Mouse (Mus musculus) left cerebral cortex, adult 2 months (tissue): ENCODE results near the gene Btnl10. TPM values are rescaled to one million over a fixed set of nuclear protein-coding genes. Genes with fewer than 3 reads are reported as not detected.

Experiments used
- DNase-seq, 2 experiments: peaks; one replicate each; pipeline ENCODE4 v3.0.0; 2021 to 2022; ENCODE audit warnings: low spot score in 2 of 2, mixed read lengths in 1 of 2; ENCODE audit errors: extremely low spot score in 1 of 2
- H3K27ac ChIP-seq: fragments of 200-600 bp; 2 replicates; pipeline ENCODE4 v1.8.1; 2022
- H3K4me3 ChIP-seq: fragments of 200-600 bp; 2 replicates; pipeline ENCODE4 v1.8.1; 2022
- CTCF ChIP-seq: fragments of 200-600 bp; IDR thresholded peaks from 2 replicates; pipeline ENCODE4 v1.8.1; 2022; ENCODE audit warnings: antibody characterized with exemption, mild to moderate bottlenecking, moderate library complexity
- intact Hi-C: fragments of 180-260 bp; cut with DNase I; formaldehyde crosslinking; loops from one replicate; pipeline ENCODE4 v1.15.1; 2025
- total RNA-seq, 2 experiments: library from RNA; stranded (reverse); gene quantifications; 2 replicates each; pipeline ENCODE4 v1.2.3; 2021

Btnl10 gene
- total RNA-seq, 2 experiments from 2014 or later, result not detected

DNA sequence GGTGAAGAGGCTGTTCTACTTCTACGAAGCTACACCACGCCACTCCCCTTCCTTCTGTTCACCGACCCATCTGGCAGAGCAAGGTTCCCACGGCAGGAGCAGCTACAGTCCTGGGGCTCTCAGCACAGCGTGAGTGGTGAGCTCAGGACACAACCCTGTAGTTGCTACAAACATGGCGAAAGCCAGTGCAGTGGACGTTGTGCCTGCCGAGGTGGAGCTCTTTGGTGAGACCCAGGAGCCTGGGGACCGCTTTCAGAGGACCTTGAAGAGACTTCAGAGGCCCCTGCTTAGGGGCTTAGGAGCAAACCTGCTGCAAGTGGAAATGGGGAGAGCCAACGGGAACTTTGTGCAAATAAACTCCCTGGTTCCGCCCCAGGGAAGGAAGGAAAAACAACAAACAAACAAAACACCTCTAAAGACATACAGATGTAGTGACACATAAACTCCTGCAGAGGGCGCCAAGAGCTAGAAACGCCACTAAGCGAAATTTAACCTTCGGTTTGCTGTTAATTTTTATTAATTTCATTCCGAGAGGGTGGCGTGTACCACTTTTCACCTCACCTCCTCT is 3.2 kb upstream of the Btnl10 start:
- Histone ChIP-seq H3K27ac (no peak overlapping the region), H3K4me3 (peak overlapping the region; percentile 14; the same call in 1 of the 2 replicates)
- TF ChIP-seq CTCF, result peak; percentile 85
- intact Hi-C loops, result loop anchor here (5.0 kb wide), 1 partner anchor 383 kb away; no protein-coding TSS in a partner anchor
- DNase-seq, result no peak

DNA sequence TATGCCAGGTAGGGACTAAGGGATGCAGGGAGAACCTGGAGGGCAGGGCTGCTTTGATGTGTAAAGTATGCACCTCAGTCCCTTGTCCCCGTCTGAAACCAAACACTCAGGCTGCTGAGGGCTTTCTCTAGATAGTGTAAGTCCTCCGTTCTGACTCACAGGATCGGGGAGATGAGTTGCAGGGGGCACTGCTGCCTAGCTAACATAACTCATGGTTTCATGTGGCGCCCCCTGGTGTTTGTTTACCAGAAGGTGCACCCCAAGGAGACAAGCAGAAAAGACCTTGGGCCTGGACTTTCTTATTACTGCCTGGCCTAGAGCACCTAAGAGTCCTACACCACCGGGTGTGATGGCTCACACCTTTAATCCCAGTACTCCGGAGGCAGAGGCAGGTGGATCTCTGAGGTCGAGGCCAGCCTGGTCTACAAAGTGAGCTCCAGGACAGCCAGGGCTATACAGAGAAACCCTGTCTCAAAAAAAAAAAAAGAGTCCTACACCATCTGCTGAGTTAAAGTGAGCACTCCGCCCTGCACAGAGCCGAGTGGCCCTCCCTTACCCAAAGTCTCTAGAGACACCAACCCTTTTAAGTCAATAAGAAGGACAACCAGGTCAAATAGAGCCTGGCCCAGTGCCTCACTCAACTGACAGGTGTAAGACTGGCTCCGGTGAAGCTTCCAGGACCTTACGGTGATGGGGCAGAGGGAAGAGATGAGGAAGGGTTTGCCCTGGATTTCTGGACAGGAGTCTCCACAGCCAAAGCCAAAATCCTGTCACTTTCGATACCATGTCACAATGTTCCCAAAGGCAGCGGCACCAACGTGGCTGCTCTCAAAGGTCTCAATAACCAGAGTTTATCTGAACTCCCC is 596 bp upstream of the Btnl10 start:
- DNase-seq, result no peak
- H3K4me3 ChIP-seq, result no peak overlapping the region
- intact Hi-C loops, result loop anchor here (5.0 kb wide), 1 partner anchor 380 kb away; no protein-coding TSS in a partner anchor
- TF ChIP-seq CTCF, result peak; percentile 59
- no peak overlapping the region for H3K27ac ChIP-seq

DNA sequence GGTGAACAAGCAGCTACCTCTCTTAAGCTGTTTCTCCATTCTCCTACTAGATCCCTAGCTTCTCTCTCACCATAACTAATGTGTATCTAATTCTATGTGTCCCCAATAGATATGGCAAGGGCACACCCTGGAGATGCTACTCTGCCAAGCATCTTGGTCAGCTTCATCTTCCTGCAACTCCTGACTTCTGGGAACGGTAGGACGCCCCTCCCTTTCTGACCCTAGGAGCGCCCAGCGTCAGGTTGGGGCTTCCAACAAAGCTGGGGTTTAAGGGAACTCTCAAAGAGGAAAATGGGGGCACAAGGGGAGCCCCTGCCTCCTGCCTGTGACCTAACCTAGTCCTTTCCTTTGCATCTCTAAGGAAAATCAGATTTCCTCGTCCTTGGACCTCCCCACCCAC is 1.1 kb downstream of the Btnl10 start:
- intact Hi-C loops, result loop anchor here (5.0 kb wide), 1 partner anchor 379 kb away; no protein-coding TSS in a partner anchor
- no peak for TF ChIP-seq CTCF
- Histone ChIP-seq H3K4me3 (no peak overlapping the region), H3K27ac (no peak overlapping the region)
- no peak for DNase-seq

DNA sequence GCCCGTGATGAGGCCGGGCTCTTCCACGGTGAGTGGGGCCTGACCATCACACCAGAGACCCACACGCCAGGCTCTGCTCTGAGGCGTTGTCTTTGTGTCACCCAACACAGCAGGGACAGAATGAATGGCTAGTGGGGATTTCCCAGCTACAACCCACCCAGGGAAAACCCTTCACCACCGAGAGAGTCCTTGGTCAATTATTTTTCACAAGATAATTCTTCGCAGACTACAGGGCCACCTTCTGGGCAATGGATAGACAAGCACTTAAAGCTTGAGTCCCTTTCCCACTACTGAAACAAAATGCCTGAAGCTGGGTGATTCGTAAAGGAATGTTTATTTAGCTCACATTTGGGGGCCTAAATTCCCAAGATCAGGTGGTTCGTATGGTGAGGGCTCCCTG is 4.7 kb downstream of the Btnl10 start:
- no peak for DNase-seq
- no peak for TF ChIP-seq CTCF
- intact Hi-C loops, result no loop called here
- H3K27ac ChIP-seq, result no peak overlapping the region
- H3K4me3 ChIP-seq, result no peak overlapping the region

DNA sequence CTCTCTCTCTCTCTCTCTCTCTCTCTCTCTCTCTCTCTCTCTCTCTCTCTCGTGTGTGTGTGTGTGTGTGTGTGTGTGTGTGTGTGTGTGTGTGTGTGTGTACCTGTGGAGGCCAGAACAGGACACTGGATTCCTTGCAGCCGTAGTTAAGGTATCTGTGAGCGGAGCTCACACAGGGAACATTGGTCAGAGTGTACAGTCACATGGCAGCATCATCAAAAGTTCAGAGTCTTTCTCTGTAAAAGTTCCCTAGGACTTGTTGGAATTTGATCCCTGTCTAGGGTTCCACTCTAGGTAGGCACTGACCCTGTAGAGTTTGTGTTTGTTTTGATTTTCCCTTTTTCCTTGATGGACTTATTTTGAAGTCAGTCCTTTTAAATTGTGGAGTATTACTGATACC is 8.9 kb downstream of the Btnl10 start:
- H3K4me3 ChIP-seq, result no peak overlapping the region

DNA sequence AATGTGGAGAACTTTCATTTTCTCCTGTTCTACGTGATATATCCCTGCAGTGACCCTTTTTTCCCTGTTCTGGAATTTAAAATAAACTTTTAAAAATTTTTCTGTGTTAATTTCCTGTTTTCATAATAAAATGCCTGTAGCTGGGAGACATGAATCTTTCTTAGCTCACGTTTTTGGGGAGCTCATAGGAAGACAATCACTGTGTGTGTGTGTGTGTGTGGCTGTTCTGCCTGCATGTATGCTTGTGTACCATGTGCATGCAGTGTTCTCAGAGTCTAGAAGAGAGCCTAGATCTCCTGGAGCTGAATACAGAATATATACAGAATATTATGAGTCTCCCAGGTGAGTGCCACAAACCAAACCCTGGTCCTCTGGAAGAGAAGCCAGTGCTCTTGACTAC is 9.3 kb downstream of the Btnl10 start:
- intact Hi-C loops, result no loop called here

More for the DNA sequence above, 8.9 kb downstream of the Btnl10 start:
- H3K27ac ChIP-seq, result no peak overlapping the region
- intact Hi-C loops, result no loop called here
- TF ChIP-seq CTCF, result no peak
- DNase-seq, result no peak

DNA sequence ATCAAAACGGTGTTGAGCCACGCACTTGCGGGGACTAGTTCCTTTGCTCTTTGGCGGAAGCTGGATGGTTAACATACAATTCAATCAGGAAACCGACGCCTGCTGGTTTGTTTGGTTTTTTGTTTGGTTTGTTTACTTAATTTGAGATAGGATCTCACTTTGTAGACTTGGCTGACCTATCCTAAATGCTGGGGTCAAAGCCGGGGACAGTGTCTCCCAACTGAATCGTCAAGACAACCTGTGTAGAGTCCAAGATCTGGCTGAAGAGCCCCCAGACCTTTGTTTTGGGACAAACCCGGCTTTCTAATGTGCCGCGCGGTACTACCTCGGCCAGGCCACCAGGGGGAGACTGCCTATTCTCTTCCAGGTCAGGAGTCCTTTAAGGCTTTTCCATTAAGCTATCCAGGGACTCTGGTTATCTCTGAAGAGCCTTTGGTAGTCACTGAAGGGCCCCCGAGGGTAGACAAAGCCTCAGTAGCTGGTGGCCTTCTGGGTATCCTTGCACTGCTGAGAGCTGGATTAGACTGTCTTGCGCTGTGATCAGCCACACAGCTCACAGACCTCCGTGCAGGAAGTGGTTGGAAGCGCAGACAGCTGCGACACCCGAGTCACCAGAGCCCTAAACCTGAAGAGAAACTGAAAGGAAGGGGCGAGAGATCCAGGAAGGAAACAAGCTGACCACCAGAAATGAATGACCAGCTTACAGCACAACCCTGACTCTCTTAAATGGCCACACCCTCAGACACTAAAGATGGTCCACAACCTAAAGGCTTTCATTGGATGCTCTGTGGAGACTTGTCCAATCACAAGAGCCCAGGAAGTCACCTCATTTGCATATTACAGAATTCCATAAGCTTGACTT is 10.3 kb downstream of the Btnl10 start:
- no peak overlapping the region for H3K27ac ChIP-seq
- TF ChIP-seq CTCF, result peak; percentile 74
- peak overlapping the region; percentile 27; the same call in 1 of the 2 replicates for H3K4me3 ChIP-seq
- intact Hi-C loops, result no loop called here
- peak in 1 of 2 experiments; percentile 36 for DNase-seq

More for the DNA sequence above, 9.3 kb downstream of the Btnl10 start:
- Histone ChIP-seq H3K27ac (no peak overlapping the region), H3K4me3 (no peak overlapping the region)
- DNase-seq, result no peak
- TF ChIP-seq CTCF, result no peak

DNA sequence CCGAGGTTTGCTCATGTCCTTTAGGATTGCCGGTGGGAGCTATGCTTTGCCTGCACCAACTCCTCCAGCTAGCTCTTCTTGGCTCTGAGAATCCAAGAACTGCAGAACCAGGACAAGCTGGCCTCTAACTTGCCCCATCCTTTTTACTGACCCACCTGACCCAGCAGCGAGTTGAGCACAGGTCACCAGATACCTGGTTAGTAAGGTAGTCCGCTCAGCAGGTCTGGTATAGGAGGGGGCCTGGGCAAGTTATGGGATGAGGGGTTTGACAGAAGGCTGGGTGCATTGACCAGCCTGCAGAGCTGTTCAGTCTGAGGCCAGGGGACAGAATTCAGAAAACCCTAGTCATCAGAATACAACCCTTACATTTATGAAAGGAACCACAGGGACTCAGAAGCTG is 11.3 kb downstream of the Btnl10 start:
- intact Hi-C loops, result no loop called here
- TF ChIP-seq CTCF, result no peak

DNA sequence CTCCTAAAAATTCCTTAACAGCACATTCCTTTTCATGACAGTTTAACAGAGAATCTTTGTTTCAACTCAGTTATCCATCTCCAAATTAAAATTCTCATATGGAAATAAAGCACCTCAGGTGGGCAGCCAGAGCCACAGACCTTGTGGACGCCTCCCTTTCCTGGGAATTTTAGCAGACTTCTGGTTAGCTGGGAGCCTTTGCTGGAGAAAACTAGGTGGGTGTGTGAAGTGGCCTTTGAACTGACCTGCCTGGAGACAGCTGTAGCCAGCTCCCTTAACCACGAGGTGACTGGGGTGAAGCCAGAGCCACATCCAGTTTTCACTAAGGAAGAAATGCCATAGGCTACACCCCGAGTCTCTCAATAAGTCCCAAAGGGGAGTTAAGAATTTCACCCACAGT is 11.9 kb downstream of the Btnl10 start:
- H3K27ac ChIP-seq, result no peak overlapping the region
- intact Hi-C loops, result no loop called here
- no peak for DNase-seq
- H3K4me3 ChIP-seq, result no peak overlapping the region
- TF ChIP-seq CTCF, result no peak

More for the DNA sequence above, 11.3 kb downstream of the Btnl10 start:
- Histone ChIP-seq H3K27ac (no peak overlapping the region), H3K4me3 (no peak overlapping the region)
- no peak for DNase-seq

DNA sequence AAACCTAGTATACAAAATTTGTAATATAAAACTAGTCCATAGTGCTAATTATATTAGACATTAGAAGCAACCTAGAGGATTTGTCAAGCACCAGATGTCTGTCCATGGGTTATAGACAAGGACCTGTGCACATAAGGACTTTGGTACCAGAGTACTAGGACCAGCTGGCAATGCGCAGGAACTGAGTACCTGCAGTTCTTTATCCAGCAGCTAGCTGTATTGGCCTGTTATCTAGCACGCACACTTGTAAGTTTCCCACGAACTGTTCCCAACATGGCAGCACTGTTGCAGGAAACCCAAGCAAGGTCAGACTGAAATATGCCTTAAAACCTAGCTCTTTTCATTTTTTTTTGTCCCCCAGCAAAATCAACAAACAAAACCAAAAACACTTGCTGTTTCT is 12.5 kb downstream of the Btnl10 start:
- Histone ChIP-seq H3K27ac (no peak overlapping the region), H3K4me3 (no peak overlapping the region)
- no peak for TF ChIP-seq CTCF
- intact Hi-C loops, result no loop called here
- DNase-seq, result no peak

DNA sequence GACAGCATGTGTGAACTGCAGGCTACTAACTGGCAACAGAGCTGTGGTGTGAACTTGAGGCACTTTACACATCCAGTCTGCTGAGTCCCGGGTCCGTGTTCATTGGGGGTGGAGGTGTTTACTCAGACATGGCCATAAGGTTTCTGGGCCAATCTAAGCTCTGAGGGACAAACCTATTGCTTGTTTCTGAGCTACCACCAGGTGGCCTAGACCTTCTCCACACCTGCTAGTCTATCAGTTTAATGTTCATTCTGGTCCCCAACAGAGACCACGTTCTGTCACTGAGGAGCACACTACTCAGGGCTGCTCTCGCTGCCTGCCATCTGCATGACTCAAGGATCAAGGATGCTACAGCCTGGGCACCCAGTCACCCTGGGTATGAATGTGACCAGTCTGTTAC is 13.9 kb downstream of the Btnl10 start:
- intact Hi-C loops, result no loop called here
- Histone ChIP-seq H3K4me3 (no peak overlapping the region), H3K27ac (no peak overlapping the region)
- peak; percentile 17; the same call in 1 of the 2 replicates for TF ChIP-seq CTCF
- DNase-seq, result no peak
